Mouse (Mus musculus): ENCODE measurements around the gene Mgat5. TPM values are rescaled to one million over a fixed set of nuclear protein-coding genes. Genes with fewer than 3 reads are reported as not detected.
A peak's percentile ranks its signal among the peaks of the same experiment; 100 is the strongest.

Mgat5 gene
- polyA plus RNA-seq, 1 experiment from 2014 or later = 16.3 TPM

GRCm38 (mm10) chr1:127262170-127262837 is 57.5 kb downstream of the Mgat5 start:
- no peak overlapping the region for H3K9ac ChIP-seq
- peaks cover 11% of the 10 kb centered on the region; the same call in 1 of the 2 replicates for H3K4me1 ChIP-seq (replicated peaks; ENCODE audit: control insufficient read depth, insufficient read depth, low read length)
- no peaks in the 10 kb centered on the region for H3K27me3 ChIP-seq (ENCODE audit: control insufficient read depth, insufficient read depth, low read length)
- H3K27ac ChIP-seq = peak overlapping the region; percentile 70
- 68% methylated on average over 13 of the region's 13 CpGs for WGBS
- H3K4me2 ChIP-seq (replicated peaks) = no peak overlapping the region
- no peak overlapping the region for H3K4me3 ChIP-seq (replicated peaks; ENCODE audit: low read length)
- no peak for ATAC-seq (ENCODE audit: low FRiP score)
- DNase-seq (ENCODE audit: low spot score) = no peak
- H3K9me3 ChIP-seq (ENCODE audit: control insufficient read depth, low read length) = no peaks in the 10 kb centered on the region
- no peaks in the 10 kb centered on the region for H3K36me3 ChIP-seq (replicated peaks; ENCODE audit: control insufficient read depth, insufficient read depth)

DNA sequence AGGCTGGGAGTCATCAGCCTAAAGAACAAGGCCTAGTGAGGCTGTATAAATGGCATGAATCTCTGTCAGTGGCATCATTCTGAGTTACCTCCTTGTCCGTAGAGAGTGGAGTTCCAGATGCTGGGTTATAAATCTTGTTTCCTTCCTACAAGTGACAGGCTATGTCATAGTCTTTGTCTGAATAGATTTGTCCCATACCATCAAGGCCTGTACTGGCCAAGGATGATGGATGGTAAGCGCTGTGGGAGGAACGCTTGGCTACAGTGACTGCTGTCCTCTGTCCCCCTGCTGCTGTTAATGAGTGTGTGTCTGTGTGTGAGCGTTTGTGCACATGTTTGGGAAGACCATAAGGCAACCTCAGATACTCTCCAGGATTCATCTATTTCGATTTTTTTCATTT is 63.2 kb downstream of the Mgat5 start:
- ATAC-seq (ENCODE audit: low FRiP score) = peak; percentile 34; the same call in 1 of the 2 replicates
- no peak for DNase-seq (ENCODE audit: low spot score)
- 0 out of 2 replicates have a peak, but pooled peaks cover 3% of the 10 kb centered on the region for H3K4me1 ChIP-seq (replicated peaks; ENCODE audit: control insufficient read depth, insufficient read depth, low read length)
- H3K4me3 ChIP-seq (replicated peaks; ENCODE audit: low read length) = no peak overlapping the region
- WGBS = 70% methylated on average over 5 of the region's 5 CpGs
- H3K9ac ChIP-seq = no peak overlapping the region
- no peak overlapping the region for H3K4me2 ChIP-seq (replicated peaks)
- H3K27me3 ChIP-seq (ENCODE audit: control insufficient read depth, insufficient read depth, low read length) = no peaks in the 10 kb centered on the region
- H3K27ac ChIP-seq = no peak overlapping the region
- H3K36me3 ChIP-seq (replicated peaks; ENCODE audit: control insufficient read depth, insufficient read depth) = no peaks in the 10 kb centered on the region
- no peaks in the 10 kb centered on the region for H3K9me3 ChIP-seq (ENCODE audit: control insufficient read depth, low read length)

DNA sequence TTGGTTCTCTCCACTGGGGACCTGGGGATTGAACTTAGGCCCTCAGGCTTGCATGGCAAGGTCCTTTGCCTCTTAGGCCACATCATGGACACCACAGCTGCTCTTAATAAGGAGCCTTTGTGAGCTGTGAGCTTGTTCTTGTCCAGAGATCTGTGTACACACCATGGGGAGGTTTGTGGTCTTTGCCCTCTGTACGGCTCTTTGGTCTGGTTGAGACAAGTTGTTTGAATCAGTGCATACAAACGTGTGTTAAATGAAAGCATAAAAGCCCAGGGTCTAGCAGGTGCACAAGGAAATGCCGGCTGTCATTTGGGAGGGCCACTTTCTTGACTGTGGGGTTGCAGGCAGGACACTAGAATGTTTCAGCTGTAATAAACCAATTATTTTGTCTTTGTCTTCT is 64.5 kb downstream of the Mgat5 start:
- H3K4me1 ChIP-seq (replicated peaks; ENCODE audit: control insufficient read depth, insufficient read depth, low read length) = 0 out of 2 replicates have a peak, but pooled peaks cover 3% of the 10 kb centered on the region
- 78% methylated on average over 3 of the region's 3 CpGs for WGBS
- DNase-seq (ENCODE audit: low spot score) (no peak), ATAC-seq (ENCODE audit: low FRiP score) (no peak)
- no peak overlapping the region for H3K4me2 ChIP-seq (replicated peaks)
- no peak overlapping the region for H3K27ac ChIP-seq
- H3K36me3 ChIP-seq (replicated peaks; ENCODE audit: control insufficient read depth, insufficient read depth) = no peaks in the 10 kb centered on the region
- no peak overlapping the region for H3K4me3 ChIP-seq (replicated peaks; ENCODE audit: low read length)
- no peak overlapping the region for H3K9ac ChIP-seq
- no peaks in the 10 kb centered on the region for H3K27me3 ChIP-seq (ENCODE audit: control insufficient read depth, insufficient read depth, low read length)
- no peaks in the 10 kb centered on the region for H3K9me3 ChIP-seq (ENCODE audit: control insufficient read depth, low read length)

GRCm38 (mm10) chr1:127270273-127271020 is 65.6 kb downstream of the Mgat5 start:
- Histone ChIP-seq H3K4me2 (replicated peaks) (no peak overlapping the region), H3K9me3 (ENCODE audit: control insufficient read depth, low read length) (no peaks in the 10 kb centered on the region), H3K4me3 (replicated peaks; ENCODE audit: low read length) (no peak overlapping the region), H3K36me3 (replicated peaks; ENCODE audit: control insufficient read depth, insufficient read depth) (no peaks in the 10 kb centered on the region), H3K9ac (no peak overlapping the region), H3K27me3 (ENCODE audit: control insufficient read depth, insufficient read depth, low read length) (no peaks in the 10 kb centered on the region), H3K27ac (no peak overlapping the region), H3K4me1 (replicated peaks; ENCODE audit: control insufficient read depth, insufficient read depth, low read length) (0 out of 2 replicates have a peak, but pooled peaks cover 3% of the 10 kb centered on the region)
- ATAC-seq (ENCODE audit: low FRiP score) = no peak
- DNase-seq (ENCODE audit: low spot score) = no peak
- 74% methylated on average over 13 of the region's 13 CpGs for WGBS

GRCm38 (mm10) chr1:127271156-127271555 is 66.3 kb downstream of the Mgat5 start:
- H3K4me1 ChIP-seq (replicated peaks; ENCODE audit: control insufficient read depth, insufficient read depth, low read length) = 0 out of 2 replicates have a peak, but pooled peaks cover 3% of the 10 kb centered on the region
- no peaks in the 10 kb centered on the region for H3K9me3 ChIP-seq (ENCODE audit: control insufficient read depth, low read length)
- no peak overlapping the region for H3K4me3 ChIP-seq (replicated peaks; ENCODE audit: low read length)
- DNase-seq (ENCODE audit: low spot score) = no peak
- no peaks in the 10 kb centered on the region for H3K27me3 ChIP-seq (ENCODE audit: control insufficient read depth, insufficient read depth, low read length)
- ATAC-seq (ENCODE audit: low FRiP score) = no peak
- 95% methylated on average over 4 of the region's 4 CpGs for WGBS
- H3K27ac ChIP-seq = no peak overlapping the region
- no peaks in the 10 kb centered on the region for H3K36me3 ChIP-seq (replicated peaks; ENCODE audit: control insufficient read depth, insufficient read depth)
- H3K9ac ChIP-seq = no peak overlapping the region
- no peak overlapping the region for H3K4me2 ChIP-seq (replicated peaks)

GRCm38 (mm10) chr1:127273363-127273762 is 68.5 kb downstream of the Mgat5 start:
- WGBS = 96% methylated on average over 5 of the region's 5 CpGs
- DNase-seq (ENCODE audit: low spot score) (no peak), ATAC-seq (ENCODE audit: low FRiP score) (no peak)
- Histone ChIP-seq H3K27ac (no peak overlapping the region), H3K9me3 (ENCODE audit: control insufficient read depth, low read length) (no peaks in the 10 kb centered on the region), H3K4me3 (replicated peaks; ENCODE audit: low read length) (no peak overlapping the region), H3K36me3 (replicated peaks; ENCODE audit: control insufficient read depth, insufficient read depth) (no peaks in the 10 kb centered on the region), H3K27me3 (ENCODE audit: control insufficient read depth, insufficient read depth, low read length) (no peaks in the 10 kb centered on the region), H3K9ac (no peak overlapping the region), H3K4me1 (replicated peaks; ENCODE audit: control insufficient read depth, insufficient read depth, low read length) (0 out of 2 replicates have a peak, but pooled peaks cover 3% of the 10 kb centered on the region), H3K4me2 (replicated peaks) (no peak overlapping the region)

DNA sequence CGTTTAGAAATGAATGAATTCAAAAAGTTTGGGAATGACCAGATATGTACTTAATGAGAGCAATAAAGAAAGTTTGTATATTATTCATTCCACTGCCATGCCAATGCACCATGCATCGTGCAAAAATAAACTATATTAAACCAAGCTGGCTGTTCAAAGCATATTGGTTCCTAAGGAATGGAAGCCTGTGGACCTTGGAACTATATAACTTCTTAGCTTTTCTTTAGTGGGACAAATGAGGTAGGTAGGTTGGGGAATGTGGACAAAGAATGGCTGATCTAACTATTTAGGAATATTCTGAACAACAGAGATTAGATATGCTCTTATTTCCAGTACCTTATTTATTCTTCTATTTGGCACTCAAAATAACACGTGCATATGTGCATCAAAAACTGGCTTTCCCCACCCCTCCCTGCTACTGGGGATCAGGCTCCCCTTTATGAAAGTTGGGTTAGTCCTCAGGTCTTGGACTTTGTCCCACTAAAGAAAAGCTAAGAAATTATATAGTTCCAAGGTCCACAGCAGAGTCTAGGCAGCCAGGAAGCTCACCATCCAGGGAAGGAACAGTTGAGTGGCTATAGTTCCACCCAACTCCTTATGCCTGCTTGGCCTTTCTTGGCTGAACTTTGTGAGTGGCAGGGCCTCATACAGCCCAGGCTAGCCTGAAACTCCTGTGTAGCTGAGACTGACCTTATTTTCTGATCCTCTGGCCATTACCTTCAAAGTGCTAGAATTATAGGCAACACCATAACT is 70.9 kb downstream of the Mgat5 start:
- H3K9ac ChIP-seq = no peak overlapping the region

DNA sequence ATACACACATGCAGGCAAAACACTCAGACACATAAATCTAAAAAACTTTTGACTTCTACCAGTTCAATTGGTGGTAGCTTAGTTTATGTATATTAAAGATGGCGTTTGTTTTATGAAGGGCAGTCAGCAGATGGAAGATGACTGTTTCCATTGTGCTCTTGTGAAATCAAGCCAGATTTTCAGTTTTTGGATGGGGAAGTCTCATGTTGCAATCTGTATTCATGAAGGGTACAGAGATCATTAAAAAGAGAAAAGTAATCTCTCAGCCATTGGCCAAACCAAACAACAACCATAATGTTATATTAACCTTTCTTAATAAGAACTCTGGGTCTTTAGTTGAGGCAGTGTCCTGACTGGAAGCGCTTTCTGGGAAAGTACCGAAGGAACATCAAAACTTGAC is 73.3 kb downstream of the Mgat5 start:
- 94% methylated on average over 3 of the region's 3 CpGs for WGBS
- Histone ChIP-seq H3K27ac (no peak overlapping the region), H3K4me2 (replicated peaks) (no peak overlapping the region), H3K36me3 (replicated peaks; ENCODE audit: control insufficient read depth, insufficient read depth) (no peaks in the 10 kb centered on the region), H3K4me1 (replicated peaks; ENCODE audit: control insufficient read depth, insufficient read depth, low read length) (no peaks in the 10 kb centered on the region), H3K4me3 (replicated peaks; ENCODE audit: low read length) (no peak overlapping the region), H3K9me3 (ENCODE audit: control insufficient read depth, low read length) (no peaks in the 10 kb centered on the region), H3K9ac (no peak overlapping the region), H3K27me3 (ENCODE audit: control insufficient read depth, insufficient read depth, low read length) (no peaks in the 10 kb centered on the region)
- DNase-seq (ENCODE audit: low spot score) (no peak), ATAC-seq (ENCODE audit: low FRiP score) (no peak)

More for the DNA sequence above, 70.9 kb downstream of the Mgat5 start:
- ATAC-seq (ENCODE audit: low FRiP score) = no peak
- no peaks in the 10 kb centered on the region for H3K9me3 ChIP-seq (ENCODE audit: control insufficient read depth, low read length)
- no peak overlapping the region for H3K4me3 ChIP-seq (replicated peaks; ENCODE audit: low read length)
- H3K4me1 ChIP-seq (replicated peaks; ENCODE audit: control insufficient read depth, insufficient read depth, low read length) = no peaks in the 10 kb centered on the region
- H3K27ac ChIP-seq = no peak overlapping the region
- WGBS = 95% methylated on average over 3 of the region's 3 CpGs
- no peak for DNase-seq (ENCODE audit: low spot score)
- no peaks in the 10 kb centered on the region for H3K36me3 ChIP-seq (replicated peaks; ENCODE audit: control insufficient read depth, insufficient read depth)
- no peaks in the 10 kb centered on the region for H3K27me3 ChIP-seq (ENCODE audit: control insufficient read depth, insufficient read depth, low read length)
- H3K4me2 ChIP-seq (replicated peaks) = no peak overlapping the region

- Histone ChIP-seq H3K9ac (no peak overlapping the region), H3K4me2 (replicated peaks) (no peak overlapping the region), H3K27ac (no peak overlapping the region), H3K27me3 (ENCODE audit: control insufficient read depth, insufficient read depth, low read length) (no peaks in the 10 kb centered on the region), H3K36me3 (replicated peaks; ENCODE audit: control insufficient read depth, insufficient read depth) (no peaks in the 10 kb centered on the region), H3K4me3 (replicated peaks; ENCODE audit: low read length) (no peak overlapping the region), H3K9me3 (ENCODE audit: control insufficient read depth, low read length) (no peaks in the 10 kb centered on the region), H3K4me1 (replicated peaks; ENCODE audit: control insufficient read depth, insufficient read depth, low read length) (no peaks in the 10 kb centered on the region)
- DNase-seq (ENCODE audit: low spot score) (no peak), ATAC-seq (ENCODE audit: low FRiP score) (no peak)
- 97% methylated on average over 1 of the region's 1 CpGs for WGBS
These were observed 75.4 kb downstream of the Mgat5 start for GRCm38 (mm10) chr1:127280256-127280655.

Measured in hindbrain, embryonic 14.5 days (tissue).